ENCODE assay signal across 17 mouse cellular contexts in the genomic region with DNA sequence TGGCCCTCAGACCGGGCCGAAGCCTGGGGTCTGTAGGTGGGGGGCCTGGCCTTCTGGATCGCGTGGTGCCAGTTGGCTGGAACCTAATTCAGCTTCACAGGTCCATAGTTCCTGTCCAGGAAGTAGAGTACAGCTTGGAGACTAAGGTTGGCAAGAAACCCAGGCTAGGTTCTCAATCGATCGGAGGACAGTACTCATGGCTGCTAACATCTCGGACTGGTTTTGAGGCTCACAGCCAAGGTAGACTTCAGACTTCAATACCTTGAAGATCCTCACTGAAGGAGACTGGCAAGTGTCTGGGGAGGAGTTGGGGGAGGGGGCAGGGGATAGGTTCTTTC. TPM values are rescaled to one million over a fixed set of nuclear protein-coding genes. Genes with fewer than 3 reads are reported as not detected.
DNase-seq lines count a peak whose midpoint lies in the region; TF ChIP-seq lines count a peak whose summit lies in the region.
"Had no signal": no experiment of that assay in that cellular context is flagged by ENCODE, and none has a peak within 500 bp of the region (broad histone marks: within the 10 kb centered on the region; RNA-seq: fewer than 3 reads in every experiment).

No protein-coding gene starts in this region.

- H3K4me1 ChIP-seq in liver, adult 2 months (ENCODE audit: control insufficient read depth, insufficient read depth, low read length), result peaks cover 12% of the 10 kb centered on the region
- H3K4me1 ChIP-seq in ES-Bruce4 (ENCODE audit: control insufficient read depth, insufficient read depth, low read length), result no peaks in the 10 kb centered on the region
- H3K4me1 ChIP-seq in embryonic facial prominence, embryonic 10.5 days, result peaks cover 35% of the 10 kb centered on the region
- H3K4me1 ChIP-seq in small intestine, adult 2 months (ENCODE audit: control insufficient read depth, insufficient read depth, insufficient read length, low read length), result peaks cover 21% of the 10 kb centered on the region

- WGBS in liver, adult 2 months, result 56% methylated on average over 7 of the region's 7 CpGs
- WGBS in embryonic facial prominence, embryonic 10.5 days, result 84% methylated on average over 7 of the region's 7 CpGs
- WGBS in small intestine, adult 2 months, result 30% methylated on average over 7 of the region's 7 CpGs

- no peak overlapping the region for H3K4me3 ChIP-seq in liver, adult 2 months (ENCODE audit: insufficient read depth, low read depth, low read length)
- no peak overlapping the region for H3K4me3 ChIP-seq in ES-Bruce4 (ENCODE audit: low read depth, low read length)
- peak overlapping the region; percentile 29; the same call in 1 of the 2 replicates for H3K4me3 ChIP-seq in embryonic facial prominence, embryonic 10.5 days
- H3K4me3 ChIP-seq in small intestine, adult 2 months (ENCODE audit: low read depth, low read length), result peak overlapping the region; percentile 65
- H3K4me3 ChIP-seq: forebrain, embryonic 15.5 days; heart, embryonic 10.5 days; limb, embryonic 15.5 days had no signal

- TF ChIP-seq CTCF in liver, adult 2 months (IDR thresholded peaks at IDR 0.05; ENCODE audit: low read depth, low read length), result no peak
- TF ChIP-seq CTCF in ES-Bruce4 (IDR thresholded peaks at IDR 0.05; ENCODE audit: low read depth, low read length), result no peak
- no peak for TF ChIP-seq CTCF in small intestine, adult 2 months (IDR thresholded peaks at IDR 0.05; ENCODE audit: extremely low read depth, insufficient read length, insufficient replicate concordance, low read depth, low read length)

- H3K9me3 ChIP-seq in ES-Bruce4 (replicated peaks; ENCODE audit: control insufficient read depth, insufficient read depth, low read length, poor library complexity, severe bottlenecking), result no peaks in the 10 kb centered on the region
- no peaks in the 10 kb centered on the region for H3K9me3 ChIP-seq in embryonic facial prominence, embryonic 10.5 days
- H3K9me3 ChIP-seq: forebrain, embryonic 15.5 days; heart, embryonic 10.5 days; limb, embryonic 15.5 days had no signal

- H3K79me2 ChIP-seq in liver, adult 2 months (ENCODE audit: control insufficient read depth, insufficient read depth, low read length), result peaks cover 5% of the 10 kb centered on the region; the same call in 1 of the 2 replicates

- DNase-seq in liver, adult 2 months (ENCODE audit: extremely low read depth, low read depth, low spot score), result peak; percentile 39
- no peak for DNase-seq in liver
- no peak for DNase-seq in embryonic facial prominence, embryonic 10.5 days (ENCODE audit: low spot score)
- DNase-seq in heart, adult 9 months (ENCODE audit: low spot score in 2 of 2), result no peak
- DNase-seq in kidney, postnatal 36 days, result no peak
- DNase-seq: adrenal gland, postnatal 10 days; heart, postnatal 36 days; kidney, adult 18-20 months had no signal

- TF ChIP-seq EP300 in ES-Bruce4 (IDR thresholded peaks at IDR 0.05; ENCODE audit: insufficient read depth, low read depth, low read length), result no peak

- H3K27me3 ChIP-seq in liver, adult 2 months (ENCODE audit: control insufficient read depth, insufficient read depth, low read length), result no peaks in the 10 kb centered on the region
- no peaks in the 10 kb centered on the region for H3K27me3 ChIP-seq in ES-Bruce4 (ENCODE audit: control insufficient read depth, insufficient read depth, low read length, poor library complexity, severe bottlenecking)
- no peaks in the 10 kb centered on the region for H3K27me3 ChIP-seq in embryonic facial prominence, embryonic 10.5 days (replicated peaks; ENCODE audit: low read depth, poor library complexity, severe bottlenecking)
- H3K27me3 ChIP-seq in small intestine, adult 2 months (ENCODE audit: control insufficient read depth, insufficient read depth, low read length), result no peaks in the 10 kb centered on the region
- H3K27me3 ChIP-seq: forebrain, embryonic 15.5 days; limb, embryonic 15.5 days had no signal

- H3K36me3 ChIP-seq in liver, adult 2 months (ENCODE audit: control insufficient read depth, insufficient read depth, low read length), result peaks cover 7% of the 10 kb centered on the region
- peaks cover 32% of the 10 kb centered on the region for H3K36me3 ChIP-seq in ES-Bruce4 (ENCODE audit: control insufficient read depth, insufficient read depth, low read length, poor library complexity, severe bottlenecking)
- H3K36me3 ChIP-seq in embryonic facial prominence, embryonic 10.5 days (replicated peaks), result peaks cover 76% of the 10 kb centered on the region
- H3K36me3 ChIP-seq in small intestine, adult 2 months (ENCODE audit: control insufficient read depth, insufficient read depth, low read length), result peaks cover 37% of the 10 kb centered on the region

- no peak overlapping the region for H3K9ac ChIP-seq in liver, adult 2 months (ENCODE audit: low read depth, low read length)
- 0 out of 2 replicates have a peak overlapping the region, but pooled peaks have one; percentile 6 for H3K9ac ChIP-seq in ES-Bruce4 (ENCODE audit: low read depth, poor library complexity, severe bottlenecking)
- H3K9ac ChIP-seq: forebrain, embryonic 15.5 days; limb, embryonic 15.5 days had no signal

- TF ChIP-seq POLR2A in liver, adult 2 months (IDR thresholded peaks at IDR 0.05; ENCODE audit: extremely low read depth, insufficient read depth, low read length), result no peak
- TF ChIP-seq POLR2A in ES-Bruce4 (IDR thresholded peaks at IDR 0.05; ENCODE audit: insufficient read depth, low read length), result no peak
- no peak; the same call in none of the 2 replicates for TF ChIP-seq POLR2A in small intestine, adult 2 months (IDR thresholded peaks at IDR 0.05; ENCODE audit: low read depth, low read length)

- no peak overlapping the region for H3K27ac ChIP-seq in liver, adult 2 months (replicated peaks; ENCODE audit: insufficient read depth, low read depth, low read length)
- H3K27ac ChIP-seq in ES-Bruce4 (ENCODE audit: insufficient read depth, low read length), result peak overlapping the region; percentile 29; the same call in 1 of the 2 replicates
- H3K27ac ChIP-seq in embryonic facial prominence, embryonic 10.5 days (replicated peaks), result no peak overlapping the region
- H3K27ac ChIP-seq in small intestine, adult 2 months (ENCODE audit: insufficient read depth, low read depth, low read length), result peak overlapping the region; percentile 79
- H3K27ac ChIP-seq: forebrain, embryonic 15.5 days; heart, embryonic 10.5 days had no signal

RNA-seq across cellular contexts. Expression of gene Fam83e, which starts 0.2 kb away (rescaled TPM):
- 0.18 TPM in 1 of 2 replicates, not detected in the other for total RNA-seq in liver, adult 2 months (2014; rRNA removed)
- 0.05 and 0.10 TPM in 2 replicates for polyA plus RNA-seq in liver, adult 2 months (2012; rRNA removed)
- polyA plus RNA-seq in ES-Bruce4 (2011; ENCODE audit: insufficient read depth, insufficient read length, low read depth, missing spikeins), result 0.85 and 1.4 TPM in 2 replicates
- 1.8 and 2.2 TPM in 2 replicates for polyA plus RNA-seq in embryonic facial prominence, embryonic 10.5 days (2016; fragmentation: Nextera tagmentation; extraction: Ambion mirVana)
- 64.5 and 102 TPM in 2 replicates for polyA plus RNA-seq in small intestine, adult 2 months (2012; rRNA removed)

RNA-seq across cellular contexts. Expression of gene Sphk2, which starts 3.4 kb away (rescaled TPM):
- total RNA-seq in liver, adult 2 months (2014; rRNA removed), result 13.4 and 15.2 TPM in 2 replicates
- polyA plus RNA-seq in liver, adult 2 months (2012; rRNA removed), result 62.9 and 80.1 TPM in 2 replicates
- 10.4 and 11.1 TPM in 2 replicates for polyA plus RNA-seq in ES-Bruce4 (2011; ENCODE audit: insufficient read depth, insufficient read length, low read depth, missing spikeins)
- polyA plus RNA-seq in embryonic facial prominence, embryonic 10.5 days (2016; fragmentation: Nextera tagmentation; extraction: Ambion mirVana), result 41.5 and 42.1 TPM in 2 replicates
- polyA plus RNA-seq in small intestine, adult 2 months (2012; rRNA removed), result 87.3 and 164 TPM in 2 replicates

RNA-seq across cellular contexts. Expression of gene Spaca4, which starts 4.4 kb away (rescaled TPM):
- total RNA-seq in liver, adult 2 months (2014; rRNA removed), result not detected in 2 replicates
- polyA plus RNA-seq in liver, adult 2 months (2012; rRNA removed), result not detected in 2 replicates
- not detected in 2 replicates for polyA plus RNA-seq in ES-Bruce4 (2011; ENCODE audit: insufficient read depth, insufficient read length, low read depth, missing spikeins)
- polyA plus RNA-seq in embryonic facial prominence, embryonic 10.5 days (2016; fragmentation: Nextera tagmentation; extraction: Ambion mirVana), result 0.22 TPM in 1 of 2 replicates, not detected in the other
- polyA plus RNA-seq in small intestine, adult 2 months (2012; rRNA removed), result 0.20 and 0.38 TPM in 2 replicates
- total RNA-seq: adrenal gland, postnatal 10 days; gastrocnemius, adult 8-10 months; heart, postnatal 36 days; left cerebral cortex, adult 18-20 months had no signal
- polyA plus RNA-seq: forebrain, embryonic 15.5 days; heart, embryonic 10.5 days; large intestine, adult 2 months; limb, embryonic 15.5 days; thymus, postnatal 0 days had no signal

RNA-seq across cellular contexts. Expression of gene Rpl18, which starts 5.9 kb away (rescaled TPM):
- 436 and 542 TPM in 2 replicates for total RNA-seq in liver, adult 2 months (2014; rRNA removed)
- 366 and 534 TPM in 2 replicates for polyA plus RNA-seq in liver, adult 2 months (2012; rRNA removed)
- 1,593 and 1,677 TPM in 2 replicates for polyA plus RNA-seq in ES-Bruce4 (2011; ENCODE audit: insufficient read depth, insufficient read length, low read depth, missing spikeins)
- 1,168 and 1,206 TPM in 2 replicates for polyA plus RNA-seq in embryonic facial prominence, embryonic 10.5 days (2016; fragmentation: Nextera tagmentation; extraction: Ambion mirVana)
- 820 and 1,370 TPM in 2 replicates for polyA plus RNA-seq in small intestine, adult 2 months (2012; rRNA removed)

RNA-seq across cellular contexts. Expression of gene Dbp, which starts 16.3 kb away (rescaled TPM):
- 93.0 and 110 TPM in 2 replicates for total RNA-seq in liver, adult 2 months (2014; rRNA removed)
- polyA plus RNA-seq in liver, adult 2 months (2012; rRNA removed), result 8.6 and 17.0 TPM in 2 replicates
- polyA plus RNA-seq in ES-Bruce4 (2011; ENCODE audit: insufficient read depth, insufficient read length, low read depth, missing spikeins), result 6.7 and 6.9 TPM in 2 replicates
- 3.6 and 4.3 TPM in 2 replicates for polyA plus RNA-seq in embryonic facial prominence, embryonic 10.5 days (2016; fragmentation: Nextera tagmentation; extraction: Ambion mirVana)
- polyA plus RNA-seq in small intestine, adult 2 months (2012; rRNA removed), result 8.9 and 13.1 TPM in 2 replicates

Comparison
In these comparisons a context has a peak if more than half of its experiments do, and no peak if none do; other contexts are left out.
1. H3K27ac ChIP-seq: peak in ES-Bruce4 (single experiment) and small intestine, adult 2 months (single experiment); none in liver, adult 2 months (single experiment) and embryonic facial prominence, embryonic 10.5 days (single experiment).
2. H3K4me3 ChIP-seq: peak in embryonic facial prominence, embryonic 10.5 days (single experiment) and small intestine, adult 2 months (single experiment); none in liver, adult 2 months (single experiment) and ES-Bruce4 (single experiment).
3. RNA of gene Fam83e, which starts 0.2 kb away (polyA plus RNA-seq): 64.5 to 102 TPM in small intestine, adult 2 months; 1.8 to 2.2 TPM in embryonic facial prominence, embryonic 10.5 days, 0.85 to 1.4 TPM in ES-Bruce4 and 0.05 to 0.10 TPM in liver, adult 2 months; every median in the first group is over 10 times any median in the second.